Mouse (Mus musculus): ENCODE results near the gene Rnf186.

DNA sequence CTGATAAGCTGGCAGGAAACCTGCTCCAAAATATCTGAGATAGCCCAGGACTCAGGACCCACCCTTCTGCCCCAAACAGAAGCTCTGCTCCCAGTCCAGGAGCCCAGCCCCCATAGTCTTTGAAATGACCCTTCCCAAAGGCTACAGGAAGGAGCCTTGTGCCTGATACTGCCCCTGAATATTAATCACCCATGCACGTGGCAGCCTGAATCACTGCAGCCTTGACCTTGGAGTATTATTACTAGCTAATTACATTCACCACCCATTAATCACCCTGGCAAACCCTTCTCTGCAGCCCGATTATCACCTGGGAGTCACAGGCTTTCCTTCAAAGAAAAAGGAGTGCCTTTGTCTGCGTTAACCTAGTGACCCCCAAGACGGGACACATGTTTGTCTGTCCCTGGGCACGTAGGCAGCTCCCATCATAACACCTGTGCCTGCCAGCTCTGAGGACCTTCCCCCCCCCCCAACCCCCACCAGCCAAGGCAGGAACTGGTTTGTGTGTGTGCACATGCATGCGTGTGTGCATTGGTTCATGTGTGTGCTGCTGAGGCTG, 41.1 kb downstream of the Rnf186 start:
- no peak for TF ChIP-seq CTCF (IDR thresholded peaks at IDR 0.05; ENCODE audit: low read depth)
- no peak for TF ChIP-seq EP300 (optimal IDR thresholded peaks at IDR 0.05)

All from stomach, postnatal 0 days (tissue).